Mouse (Mus musculus) cortical plate, adult 2 months (tissue): ENCODE measurements at regions not wholly inside any gene's neighbourhood (a gene's known extent, or its start where the extent isn't known, plus 50 kb on each side); places are given as distances from the start of the nearest gene placed in this dataset.

ENCODE experiments used
- CTCF ChIP-seq: fragments of 200-500 bp; IDR thresholded peaks from 2 replicates; pipeline ENCODE4 v1.5.1; 2011; ENCODE audit warnings: mild to moderate bottlenecking, control low read depth, low read length; ENCODE audit not compliant: insufficient read depth; ENCODE audit errors: extremely low read depth
- POLR2A ChIP-seq: fragments of 200-500 bp; IDR thresholded peaks from 2 replicates; pipeline ENCODE4 v1.6.1; 2011; ENCODE audit warnings: mild to moderate bottlenecking, low read length, control low read depth; ENCODE audit not compliant: insufficient read depth; ENCODE audit errors: extremely low read depth

DNA sequence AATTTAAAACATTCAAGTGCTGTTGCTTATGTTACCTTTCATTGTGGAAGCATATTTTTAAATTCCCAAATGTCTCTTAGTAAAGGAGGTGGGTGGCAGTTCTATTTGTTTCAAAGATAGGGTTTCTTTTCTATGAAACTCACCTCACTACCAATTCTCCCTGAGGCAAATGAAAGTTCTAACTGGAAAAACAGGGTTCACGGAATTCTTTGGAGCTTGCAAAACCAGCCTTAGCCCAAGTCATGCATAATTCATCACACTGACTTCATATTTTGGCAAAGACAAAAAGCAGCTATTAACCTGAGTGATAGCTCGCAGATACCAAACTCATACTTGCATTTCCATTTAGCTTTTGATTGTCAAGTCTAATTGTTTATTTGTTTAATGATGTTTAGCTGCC lies 73.8 kb downstream of the Dio2 start:
- TF ChIP-seq CTCF = no peak
- TF ChIP-seq POLR2A = no peak
